In genomic region chr16:57755241-57755640, GRCm38 (mm10) we compare ENCODE assay signal across 8 mouse cellular contexts. TPM values are rescaled to one million over a fixed set of nuclear protein-coding genes. Genes with fewer than 3 reads are reported as not detected.
A peak's percentile ranks its signal among the peaks of the same experiment; 100 is the strongest.
DNase-seq lines count a peak whose midpoint lies in the region; ATAC-seq lines count a peak whose summit lies in the region.

No protein-coding gene starts in this region.

- WGBS in embryonic facial prominence, embryonic 15.5 days = 15% methylated on average over 12 of the region's 12 CpGs
- WGBS in heart, embryonic 15.5 days = 17% methylated on average over 12 of the region's 12 CpGs
- WGBS in midbrain, embryonic 10.5 days = 26% methylated on average over 12 of the region's 12 CpGs

- H3K9me3 ChIP-seq in embryonic facial prominence, embryonic 15.5 days (replicated peaks) = no peaks in the 10 kb centered on the region
- H3K9me3 ChIP-seq in heart, embryonic 15.5 days (replicated peaks) = no peaks in the 10 kb centered on the region
- H3K9me3 ChIP-seq in midbrain, embryonic 10.5 days (replicated peaks) = no peaks in the 10 kb centered on the region

- H3K9ac ChIP-seq in embryonic facial prominence, embryonic 15.5 days = peak overlapping the region; percentile 16; the same call in 1 of the 2 replicates
- peak overlapping the region; percentile 44; the same call in 1 of the 2 replicates for H3K9ac ChIP-seq in heart, embryonic 15.5 days

- no peaks in the 10 kb centered on the region for H3K36me3 ChIP-seq in embryonic facial prominence, embryonic 15.5 days
- H3K36me3 ChIP-seq in heart, embryonic 15.5 days = no peaks in the 10 kb centered on the region
- no peaks in the 10 kb centered on the region for H3K36me3 ChIP-seq in midbrain, embryonic 10.5 days

- peak overlapping the region; percentile 72 for H3K4me2 ChIP-seq in embryonic facial prominence, embryonic 15.5 days (replicated peaks)
- peak overlapping the region; percentile 87 for H3K4me2 ChIP-seq in heart, embryonic 15.5 days

- DNase-seq in urinary bladder, postnatal 25 days (ENCODE audit: low spot score) = peak; percentile 13
- DNase-seq in urinary bladder, postnatal 10 days (ENCODE audit: low spot score) = no peak
- DNase-seq in layer of hippocampus, adult 9-11 months = peak; percentile 27
- peak; percentile 22 for DNase-seq in midbrain, embryonic 10.5 days (ENCODE audit: low spot score)
- DNase-seq in telencephalon, adult 2 months (ENCODE audit: low read depth, low spot score) = peak; percentile 57

- H3K27ac ChIP-seq in embryonic facial prominence, embryonic 15.5 days (replicated peaks) = peak overlapping the region; percentile 39
- H3K27ac ChIP-seq in heart, embryonic 15.5 days = no peak overlapping the region
- H3K27ac ChIP-seq in midbrain, embryonic 10.5 days (replicated peaks) = peak overlapping the region; percentile 57; the same call in 1 of the 2 replicates

- H3K4me3 ChIP-seq in embryonic facial prominence, embryonic 15.5 days (replicated peaks) = peak overlapping the region; percentile 45
- H3K4me3 ChIP-seq in heart, embryonic 15.5 days = peak overlapping the region; percentile 55
- peak overlapping the region; percentile 58 for H3K4me3 ChIP-seq in midbrain, embryonic 10.5 days

- no peaks in the 10 kb centered on the region for H3K27me3 ChIP-seq in embryonic facial prominence, embryonic 15.5 days
- no peaks in the 10 kb centered on the region for H3K27me3 ChIP-seq in heart, embryonic 15.5 days
- peaks cover 25% of the 10 kb centered on the region for H3K27me3 ChIP-seq in midbrain, embryonic 10.5 days (ENCODE audit: low read depth, poor library complexity, severe bottlenecking)

- H3K4me1 ChIP-seq in embryonic facial prominence, embryonic 15.5 days = peaks cover 24% of the 10 kb centered on the region; the same call in 1 of the 2 replicates
- H3K4me1 ChIP-seq in heart, embryonic 15.5 days (replicated peaks) = peaks cover 11% of the 10 kb centered on the region
- H3K4me1 ChIP-seq in midbrain, embryonic 10.5 days = peaks cover 23% of the 10 kb centered on the region

- ATAC-seq in embryonic facial prominence, embryonic 15.5 days (ENCODE audit: insufficient number of reproducible peaks, low FRiP score, low TSS enrichment, low read depth) = no peak
- ATAC-seq in heart, embryonic 15.5 days (replicated peaks; ENCODE audit: insufficient number of reproducible peaks, insufficient read depth, low FRiP score, low read depth) = peak; percentile 39; the same call in 1 of the 2 replicates
- ATAC-seq in CD4-positive, CD25-positive, alpha-beta regulatory T cell, adult 4 months = no peak

RNA-seq across cellular contexts. Expression of gene Col8a1, which starts 0.7 kb away (rescaled TPM):
- 42.8 and 52.2 TPM in 2 replicates for polyA plus RNA-seq in embryonic facial prominence, embryonic 15.5 days (2015; fragmentation: Nextera tagmentation; extraction: Ambion mirVana)
- polyA plus RNA-seq in heart, embryonic 15.5 days (2015; fragmentation: Nextera tagmentation; extraction: Ambion mirVana) = 2.3 and 2.8 TPM in 2 replicates
- 0.33 and 1.1 TPM in 2 replicates for polyA plus RNA-seq in midbrain, embryonic 10.5 days (2016; fragmentation: Nextera tagmentation; extraction: Ambion mirVana)
- polyA plus RNA-seq in CD4-positive, CD25-positive, alpha-beta regulatory T cell, adult 4 months (2017; shearing (Covaris generic)) = not detected

Comparison
In these comparisons a context has a peak if more than half of its experiments do, and no peak if none do; other contexts are left out.
1. RNA of gene Col8a1, which starts 0.7 kb away (polyA plus RNA-seq): 42.8 to 52.2 TPM in embryonic facial prominence, embryonic 15.5 days; 2.3 to 2.8 TPM in heart, embryonic 15.5 days, 0.33 to 1.1 TPM in midbrain, embryonic 10.5 days and not detected in CD4-positive, CD25-positive, alpha-beta regulatory T cell, adult 4 months; every median in the first group is over 10 times any median in the second.
2. Peak in every context shown above with its lines, with median percentiles within 50 percentile points of each other: H3K4me3 ChIP-seq.